Mouse (Mus musculus) heart, postnatal 36 days (tissue): Measurements from ENCODE around the gene Tacr2. TPM values are rescaled to one million over a fixed set of nuclear protein-coding genes. Genes with fewer than 3 reads are reported as not detected.

ENCODE experiments used
- DNase-seq, 2 experiments: peaks; one replicate each; pipeline ENCODE4 v3.0.0; 2021 to 2022
- intact Hi-C: fragments of 180-260 bp; cut with DNase I; formaldehyde crosslinking; loops from one replicate; pipeline ENCODE4 v1.15.1; 2025
- total RNA-seq, 2 experiments: library from RNA; stranded (reverse); gene quantifications; 2 replicates each; pipeline ENCODE4 v1.2.3; 2021

Tacr2 gene
- total RNA-seq, result not detected

- no peak for DNase-seq
- intact Hi-C loops, result no loop called here
These were observed at the start of gene Tacr2 for GRCm38 (mm10) chr10:62252000-62252488. TSS of gene Tacr2 (plus strand) at chr10:62252438.

- intact Hi-C loops, result no loop called here
- no peak for DNase-seq
These were observed 49.7 kb upstream of the Tacr2 start for GRCm38 (mm10) chr10:62202574-62202973.

- DNase-seq, result no peak
- intact Hi-C loops, result no loop called here
These were observed 43.9 kb upstream of the Tacr2 start for GRCm38 (mm10) chr10:62208241-62208896.

GRCm38 (mm10) chr10:62211310-62211709 is 40.9 kb upstream of the Tacr2 start:
- DNase-seq, result no peak
- intact Hi-C loops, result no loop called here

GRCm38 (mm10) chr10:62215169-62215616 is 37.0 kb upstream of the Tacr2 start:
- intact Hi-C loops, result no loop called here
- DNase-seq, result no peak

DNA sequence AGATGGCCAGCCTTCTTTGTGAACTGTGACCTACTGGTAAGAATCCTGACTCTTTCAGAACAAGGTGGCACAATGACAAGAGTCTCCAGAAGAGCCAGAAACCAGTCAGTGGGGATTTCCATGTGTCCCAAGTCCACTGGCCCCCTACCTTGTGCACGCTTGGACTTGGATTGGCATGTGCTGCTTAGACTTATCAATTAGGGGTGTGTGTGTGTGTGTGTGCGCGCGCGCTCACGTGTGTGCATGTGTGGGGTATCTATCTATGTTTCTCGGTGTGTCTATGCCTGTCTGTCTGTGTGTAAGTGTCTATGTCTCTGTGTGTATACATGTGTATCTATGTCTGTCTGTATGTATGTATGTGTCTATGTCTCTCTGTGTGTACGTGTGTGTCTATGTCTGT is 36.6 kb upstream of the Tacr2 start:
- intact Hi-C loops, result loop anchor here (2.0 kb wide), 1 partner anchor 15 kb away; the partner anchor contains the start of gene Tspan15
- no peak for DNase-seq

GRCm38 (mm10) chr10:62216595-62216994 is 35.6 kb upstream of the Tacr2 start:
- DNase-seq, result no peak
- intact Hi-C loops, result loop anchor here (2.0 kb wide), 1 partner anchor 14 kb away; the partner anchor contains the start of gene Tspan15

DNA sequence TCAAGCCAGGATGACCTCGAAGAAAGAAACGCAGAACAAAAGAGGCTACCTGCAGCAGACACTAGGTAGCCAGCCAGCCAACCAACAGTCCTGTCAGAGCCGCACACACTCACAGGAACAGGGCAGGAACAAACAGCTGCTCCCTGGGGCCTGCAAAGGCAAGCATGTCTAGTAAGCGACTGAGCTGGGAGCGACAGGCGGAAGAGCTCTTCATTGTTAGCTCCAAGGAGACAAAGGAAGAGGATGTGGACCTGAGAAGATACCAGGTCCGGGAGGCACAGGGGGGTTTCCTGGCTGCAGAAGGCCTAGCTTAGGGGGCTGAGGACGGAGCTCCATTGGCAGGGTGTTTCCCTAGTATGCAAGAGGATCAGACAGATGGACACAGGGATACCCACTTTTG is 35.0 kb upstream of the Tacr2 start:
- intact Hi-C loops, result loop anchor here (2.0 kb wide), 1 partner anchor 14 kb away; the partner anchor contains the start of gene Tspan15
- DNase-seq, result peak; percentile 32 to 33

DNA sequence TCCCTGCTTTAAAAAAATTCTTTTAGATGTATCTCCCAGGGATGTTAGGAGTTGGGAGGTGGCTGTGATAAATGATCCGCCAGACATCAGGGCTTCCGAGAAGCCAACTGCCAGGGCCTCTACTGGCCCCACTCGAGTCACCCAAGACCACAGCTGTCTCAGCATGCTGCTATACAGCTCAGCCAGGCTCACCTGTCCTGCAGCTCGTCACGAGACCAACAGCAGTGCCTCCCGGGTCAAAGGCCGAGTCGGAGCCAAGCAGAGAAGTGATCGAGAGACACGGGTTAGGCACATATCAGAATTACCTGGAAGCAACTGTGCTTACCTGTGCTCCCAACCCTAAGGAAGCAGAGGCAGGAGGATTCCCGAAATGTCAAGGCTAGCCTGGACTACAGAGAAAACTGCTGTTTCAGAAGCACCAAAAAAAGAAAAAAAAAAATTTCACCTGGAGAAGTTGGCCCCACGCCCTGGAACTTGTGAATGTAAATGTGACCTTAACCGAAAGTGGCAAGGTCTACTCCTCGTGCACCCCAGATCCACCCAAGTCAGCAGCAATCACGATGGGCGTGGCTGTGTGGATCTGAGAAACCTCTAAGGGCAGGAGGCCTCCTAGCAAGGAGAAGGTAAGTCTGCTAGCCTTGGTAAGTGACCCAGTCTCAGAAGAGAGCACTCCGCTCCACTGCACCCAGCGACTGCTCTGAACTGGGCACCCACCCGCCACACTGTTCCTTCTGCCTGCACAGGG is 34.0 kb upstream of the Tacr2 start:
- DNase-seq, result no peak
- intact Hi-C loops, result no loop called here

DNA sequence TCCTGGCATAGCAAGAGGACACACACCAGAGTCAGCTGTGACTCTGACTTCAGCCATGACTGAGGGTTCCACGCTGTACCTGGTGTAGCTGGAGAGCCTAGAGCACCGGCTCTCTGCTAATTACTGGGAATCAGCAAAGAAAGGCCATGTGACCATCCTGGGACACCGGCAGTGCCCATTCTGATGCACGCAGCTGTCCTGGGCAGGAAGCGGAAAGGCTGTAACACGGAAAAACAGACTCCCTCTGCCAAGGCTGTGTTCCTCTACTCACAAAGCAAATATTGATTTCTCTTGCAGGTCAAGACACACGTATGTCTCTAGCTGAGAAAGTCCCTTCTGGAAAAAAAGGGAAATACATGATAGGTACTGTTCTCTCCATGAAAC is 33.5 kb upstream of the Tacr2 start:
- DNase-seq, result no peak
- intact Hi-C loops, result no loop called here

GRCm38 (mm10) chr10:62220732-62221514 is 31.3 kb upstream of the Tacr2 start:
- intact Hi-C loops, result no loop called here
- DNase-seq, result no peak

DNA sequence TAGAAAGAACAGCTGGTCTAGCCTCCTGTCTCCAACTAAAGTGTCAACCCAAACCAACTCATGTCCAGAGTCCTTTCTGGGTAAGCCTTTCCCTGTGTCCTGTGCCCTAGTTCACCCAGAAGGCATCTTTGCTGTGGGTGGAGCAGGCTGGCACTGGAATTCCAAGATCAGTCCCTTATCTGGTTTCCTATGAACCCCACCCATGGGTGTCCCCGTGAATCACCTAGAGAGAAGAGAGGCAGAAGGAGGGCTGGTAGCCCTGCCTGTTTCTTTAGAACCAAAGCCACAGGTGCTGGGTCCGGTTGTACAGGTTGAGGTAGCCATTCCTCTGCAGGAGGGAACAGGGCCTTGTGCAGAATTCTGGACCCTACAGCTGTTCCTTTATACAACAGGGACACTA is 30.6 kb upstream of the Tacr2 start:
- no peak for DNase-seq
- intact Hi-C loops, result no loop called here

DNA sequence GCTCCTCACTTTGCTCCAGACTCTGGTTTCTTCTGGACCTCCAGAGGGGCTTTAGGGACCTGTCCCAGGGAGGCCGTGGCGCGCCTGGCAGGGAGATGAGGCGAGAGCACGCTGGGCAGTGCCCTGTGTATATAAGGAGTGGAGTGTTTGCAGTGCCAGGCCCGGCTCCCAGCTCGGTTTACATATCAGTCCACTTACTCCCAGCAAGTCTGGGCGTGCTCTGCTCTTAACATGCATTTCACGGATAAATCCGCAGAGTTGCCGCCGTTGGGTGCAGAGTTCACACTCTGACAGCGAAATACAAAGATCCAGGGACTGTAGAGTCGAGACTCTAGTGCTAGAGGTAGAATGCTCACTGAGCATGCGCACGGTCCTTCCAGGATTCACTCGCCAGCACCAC is 29.5 kb upstream of the Tacr2 start:
- intact Hi-C loops, result no loop called here
- no peak for DNase-seq

DNA sequence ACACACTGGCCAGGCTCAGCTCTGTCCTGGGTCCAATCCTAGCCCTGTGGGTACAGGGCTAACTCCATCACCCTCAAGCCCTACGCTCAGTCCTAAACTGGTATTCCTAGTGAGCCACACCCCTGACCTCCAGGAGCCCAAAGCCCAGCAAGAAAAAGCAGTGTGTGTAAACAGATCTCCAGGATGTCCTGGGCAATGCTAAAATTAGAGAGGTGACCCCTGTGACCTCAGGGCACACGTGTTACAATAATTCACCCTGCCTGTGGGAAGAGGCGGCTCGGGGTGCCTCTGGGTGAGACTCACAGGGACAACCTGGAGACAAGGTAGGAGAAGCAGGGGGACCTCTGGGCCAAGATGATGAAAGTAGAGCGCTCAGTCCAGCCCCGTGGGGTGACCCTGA is 28.0 kb upstream of the Tacr2 start:
- intact Hi-C loops, result no loop called here
- DNase-seq, result peak in 1 of 2 experiments; percentile 11

GRCm38 (mm10) chr10:62225839-62226238 is 26.4 kb upstream of the Tacr2 start:
- no peak for DNase-seq
- intact Hi-C loops, result no loop called here

GRCm38 (mm10) chr10:62228126-62228525 is 24.1 kb upstream of the Tacr2 start:
- DNase-seq, result no peak
- intact Hi-C loops, result no loop called here

DNA sequence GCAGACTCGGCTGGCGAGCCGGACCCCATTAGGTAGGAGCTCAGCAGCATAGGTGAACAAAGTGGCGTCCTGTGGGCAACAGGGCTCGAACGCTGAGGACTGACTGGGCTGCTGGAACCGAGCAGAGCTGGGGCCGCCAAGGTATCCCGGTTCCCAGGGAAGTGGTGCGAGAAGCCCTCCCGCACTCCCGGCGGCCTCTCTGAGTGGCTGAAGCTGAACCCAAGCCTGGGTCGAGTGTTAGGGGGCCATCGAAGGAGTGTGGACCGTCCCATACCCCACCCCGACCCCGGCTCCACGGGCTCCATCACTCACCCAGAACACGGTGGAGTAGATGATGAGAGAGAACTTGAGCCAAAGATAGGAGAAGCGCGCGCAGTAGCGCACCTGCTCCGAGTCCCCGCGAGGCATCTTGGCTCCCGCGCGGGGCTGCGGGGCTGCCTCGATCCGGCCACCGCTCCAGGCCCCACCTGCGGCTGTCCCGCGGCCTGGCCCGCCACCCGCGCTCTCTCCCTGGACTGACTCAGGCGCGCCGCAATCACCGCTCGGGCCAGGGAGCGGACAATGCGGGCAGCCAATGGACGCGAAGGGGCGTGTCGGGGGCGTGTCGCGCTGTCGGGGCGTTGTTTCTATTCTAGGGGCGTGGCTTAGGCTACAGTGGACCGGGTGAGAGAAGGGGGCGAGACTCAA is 21.4 kb upstream of the Tacr2 start, which contains the start of gene Tspan15:
TSS of gene Tspan15 (minus strand) at position 544 of the 687 bp plus-strand sequence.
- DNase-seq, result peak; percentile 88 to 92
- intact Hi-C loops, result loop anchor here (2.0 kb wide), 1 partner anchor 14 kb away; no protein-coding TSS in a partner anchor

- intact Hi-C loops, result loop anchor here (2.0 kb wide), 1 partner anchor 15 kb away; no protein-coding TSS in a partner anchor
These were observed 20.9 kb upstream of the Tacr2 start for GRCm38 (mm10) chr10:62231395-62231732.

GRCm38 (mm10) chr10:62231811-62232210 is 20.4 kb upstream of the Tacr2 start:
- intact Hi-C loops, result loop anchor here (2.0 kb wide), 1 partner anchor 15 kb away; no protein-coding TSS in a partner anchor
- no peak for DNase-seq

More at GRCm38 (mm10) chr10:62231395-62231732, 20.9 kb upstream of the Tacr2 start:
- no peak for DNase-seq

DNA sequence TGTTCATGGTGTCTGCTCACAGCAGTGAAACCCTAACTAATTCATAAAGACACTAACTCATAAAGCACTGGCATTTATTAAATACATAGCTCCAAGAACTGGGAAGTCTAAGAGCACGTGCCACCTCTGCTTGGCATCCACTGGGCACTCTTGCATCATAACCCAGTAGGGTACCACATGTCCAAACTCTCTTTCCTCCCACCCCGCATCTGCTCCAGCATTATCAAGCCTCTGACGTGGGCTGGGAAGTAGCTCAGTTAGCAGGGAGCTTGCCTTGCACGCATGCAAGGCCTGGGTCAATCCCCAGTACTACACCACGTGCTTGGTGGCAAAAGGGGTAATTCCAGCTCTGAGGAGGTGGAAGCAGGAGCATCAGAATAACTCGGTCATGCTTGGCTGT is 16.1 kb upstream of the Tacr2 start:
- DNase-seq, result no peak
- intact Hi-C loops, result no loop called here
